Mouse (Mus musculus): ENCODE results near the gene Slc8b1.

Slc8b1 gene

DNA sequence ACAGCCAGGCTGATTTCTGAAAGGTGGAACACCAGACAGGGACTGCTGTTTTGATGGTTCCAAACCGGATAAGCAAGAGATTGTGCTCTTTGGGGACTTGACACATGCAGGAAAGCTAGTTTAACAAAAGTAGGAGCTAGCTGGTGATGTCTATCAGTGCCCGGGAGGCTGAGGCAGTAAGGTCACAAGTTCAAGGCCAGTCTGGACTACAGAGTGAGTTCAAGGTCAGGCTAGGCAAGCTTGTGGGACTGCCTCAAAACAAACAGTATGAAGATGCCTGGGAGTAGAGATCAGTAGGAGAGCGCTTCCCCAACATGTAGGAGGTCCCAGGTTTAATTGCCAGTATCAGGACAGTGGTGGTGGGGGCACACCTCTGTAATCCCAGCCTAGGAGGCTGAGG is 13.9 kb upstream of the Slc8b1 start:
- no peak for DNase-seq

- no peak for DNase-seq
Measured at GRCm38 (mm10) chr5:120499202-120499601, 11.8 kb upstream of the Slc8b1 start.

DNA sequence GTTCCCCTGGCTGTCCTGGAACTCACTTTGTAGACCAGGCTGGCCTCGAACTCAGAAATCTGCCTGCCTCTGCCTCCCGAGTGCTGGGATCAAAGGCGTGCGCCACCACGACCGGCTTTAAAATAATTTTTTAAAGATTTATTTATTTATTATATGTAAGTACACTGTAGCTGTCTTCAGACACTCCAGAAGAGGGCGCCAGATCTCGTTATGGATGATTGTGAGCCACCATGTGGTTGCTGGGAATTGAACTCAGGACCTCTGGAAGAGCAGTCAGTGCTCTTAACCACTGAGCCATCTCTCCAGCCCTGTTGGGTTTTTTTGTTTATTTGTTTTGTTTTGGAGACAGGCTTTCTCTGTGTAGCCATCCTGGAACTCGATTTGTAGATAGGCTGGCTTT is 10.4 kb upstream of the Slc8b1 start:
- DNase-seq = peak; percentile 46 to 51

- DNase-seq = no peak
Measured at GRCm38 (mm10) chr5:120502147-120502621, 8.8 kb upstream of the Slc8b1 start.

GRCm38 (mm10) chr5:120502675-120503143 is 8.3 kb upstream of the Slc8b1 start:
- no peak for DNase-seq

- DNase-seq = peak; percentile 82 to 83
Measured at GRCm38 (mm10) chr5:120503144-120503795, 7.7 kb upstream of the Slc8b1 start, which contains the start of gene Plbd2. Gene Plbd2 (minus strand): TSS chr5:120503625.

- peak; percentile 72 to 78 for DNase-seq
Measured at GRCm38 (mm10) chr5:120505368-120505767, 5.6 kb upstream of the Slc8b1 start.

GRCm38 (mm10) chr5:120505781-120506180 is 5.2 kb upstream of the Slc8b1 start:
- DNase-seq = no peak

DNA sequence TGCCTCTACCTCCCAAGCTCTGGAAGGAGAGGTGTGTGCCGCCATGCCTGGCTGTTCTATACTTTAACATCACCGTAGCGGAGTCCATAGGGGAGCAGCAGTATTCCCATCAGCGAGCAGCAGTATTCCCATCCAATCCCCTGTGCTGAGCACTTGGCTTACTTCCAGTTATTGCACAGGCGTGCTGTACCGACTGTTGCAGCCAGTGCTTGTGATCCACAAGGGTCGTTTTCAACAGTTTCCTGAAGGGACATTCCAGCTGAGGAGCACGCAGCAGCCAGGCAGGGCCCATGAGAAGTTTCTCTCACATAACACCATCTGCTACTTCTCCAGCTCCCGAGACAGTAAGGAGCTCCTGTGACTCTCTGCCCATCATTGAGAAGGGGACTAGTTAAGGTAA is 4.5 kb upstream of the Slc8b1 start:
- DNase-seq = no peak

GRCm38 (mm10) chr5:120507311-120507710 is 3.7 kb upstream of the Slc8b1 start:
- DNase-seq = no peak

DNA sequence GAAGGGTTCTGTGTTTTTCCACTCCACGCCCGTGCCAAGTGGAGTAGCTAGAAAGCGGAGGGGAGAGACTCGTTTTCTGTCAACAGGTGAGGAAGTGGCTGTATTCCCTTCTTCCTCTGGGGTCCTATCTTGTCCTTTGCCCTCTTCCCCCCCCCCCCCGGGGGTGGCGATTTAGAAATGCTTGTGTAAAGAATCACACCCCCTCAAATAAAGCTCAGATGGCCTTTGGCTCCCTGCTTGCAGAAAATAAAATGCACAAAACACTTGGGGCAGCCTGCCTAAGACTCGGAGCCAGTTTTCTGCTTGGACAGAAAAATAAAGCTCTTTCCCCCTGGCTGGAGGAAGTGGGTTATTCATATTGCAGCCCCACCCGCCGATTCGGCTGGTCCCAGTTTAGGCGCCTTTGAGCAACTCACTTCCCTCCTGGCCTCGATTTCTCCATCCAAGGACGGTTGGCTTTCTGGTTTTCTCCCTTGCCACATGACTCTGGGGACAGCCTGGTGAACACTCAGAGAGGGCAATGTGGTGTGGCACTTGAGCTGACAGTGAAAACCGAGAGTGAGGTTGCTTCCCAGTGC is 764 bp downstream of the Slc8b1 start:
- peak in 1 of 2 experiments; percentile 20 for DNase-seq

DNA sequence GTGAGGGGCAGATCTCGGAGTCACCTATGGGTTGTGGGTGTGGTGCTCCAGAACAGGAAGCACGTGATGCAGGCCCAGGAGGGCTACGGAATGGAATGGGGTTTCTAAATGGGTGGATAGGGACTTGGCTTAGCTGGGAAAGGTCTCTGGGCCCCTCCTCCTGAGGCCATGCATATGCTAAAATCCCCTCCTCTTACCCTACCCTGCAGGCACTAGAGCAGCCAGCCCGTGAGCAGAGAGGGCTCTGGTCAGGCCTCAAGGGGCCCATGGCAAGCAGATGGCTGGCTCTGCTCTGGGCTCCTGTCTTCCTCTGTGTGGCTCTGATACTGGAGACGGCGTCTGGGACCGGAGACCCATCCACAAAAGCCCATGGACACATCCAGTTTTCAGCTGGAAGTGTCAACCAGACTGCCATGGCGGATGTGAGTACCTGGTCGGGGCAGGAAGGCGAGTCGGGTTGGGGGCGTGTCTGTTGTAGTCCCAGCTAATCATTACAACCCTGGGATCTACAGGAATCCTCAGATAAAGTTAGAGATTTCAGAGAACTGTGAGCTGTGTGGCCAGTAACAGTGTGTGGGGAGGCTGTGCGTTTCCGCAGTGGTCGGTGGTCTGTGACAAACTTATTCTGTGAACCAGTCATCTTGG is 2.1 kb downstream of the Slc8b1 start:
- no peak for DNase-seq

DNA sequence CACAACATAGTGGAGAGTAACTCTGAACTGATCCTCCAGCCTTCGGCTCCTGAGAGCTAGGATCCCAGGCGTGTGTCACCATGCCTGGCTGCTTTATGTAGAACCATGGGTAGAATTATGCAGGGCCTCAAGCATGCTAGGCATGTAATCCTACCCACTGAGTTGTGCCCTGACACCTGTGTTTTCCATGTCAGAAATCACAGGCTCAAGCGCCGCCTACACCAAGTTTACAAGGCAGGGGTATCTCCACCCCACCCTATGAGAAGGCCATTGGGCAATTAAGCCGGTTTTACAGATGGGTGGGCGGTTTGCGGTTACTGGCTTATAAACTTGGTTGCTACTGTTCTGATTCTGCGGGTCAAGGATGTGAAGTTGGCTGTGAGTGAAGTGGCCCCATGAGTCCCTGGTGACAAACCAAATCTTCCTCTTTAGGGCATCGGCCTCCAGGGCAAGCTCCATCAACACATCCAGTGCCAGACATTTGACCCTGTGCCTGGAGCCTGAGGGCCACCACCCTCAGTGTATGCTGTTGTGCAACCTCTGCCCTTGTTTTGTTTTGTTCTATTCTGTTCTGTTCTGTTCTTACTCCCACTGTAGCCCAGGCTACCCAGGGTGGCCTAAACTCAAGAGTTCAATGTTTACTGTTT is 3.2 kb downstream of the Slc8b1 start:
- no peak for DNase-seq

DNA sequence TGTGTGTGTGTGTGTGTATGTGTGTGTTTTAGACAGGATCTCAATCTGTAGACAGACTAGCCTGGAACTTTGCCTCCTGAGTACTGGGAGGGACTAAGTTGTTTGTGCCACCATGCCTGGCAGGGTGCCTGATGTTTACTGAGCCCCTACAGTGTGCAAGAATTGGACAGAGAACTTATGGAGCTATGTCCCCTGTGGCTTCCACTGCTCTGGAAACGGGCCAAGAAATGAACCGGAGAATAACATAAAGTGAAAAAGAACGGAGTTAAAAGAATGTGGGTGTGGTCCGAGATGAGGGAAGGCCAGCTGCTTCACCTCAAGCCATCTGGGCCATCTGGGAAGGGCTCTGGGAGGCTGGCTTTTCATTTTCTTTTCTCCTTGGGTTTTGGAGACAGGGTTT is 3.8 kb downstream of the Slc8b1 start:
- DNase-seq = no peak

- DNase-seq = no peak
Measured at GRCm38 (mm10) chr5:120515451-120515850, 4.5 kb downstream of the Slc8b1 start.

GRCm38 (mm10) chr5:120516221-120516984 is 5.4 kb downstream of the Slc8b1 start:
- DNase-seq = no peak

DNA sequence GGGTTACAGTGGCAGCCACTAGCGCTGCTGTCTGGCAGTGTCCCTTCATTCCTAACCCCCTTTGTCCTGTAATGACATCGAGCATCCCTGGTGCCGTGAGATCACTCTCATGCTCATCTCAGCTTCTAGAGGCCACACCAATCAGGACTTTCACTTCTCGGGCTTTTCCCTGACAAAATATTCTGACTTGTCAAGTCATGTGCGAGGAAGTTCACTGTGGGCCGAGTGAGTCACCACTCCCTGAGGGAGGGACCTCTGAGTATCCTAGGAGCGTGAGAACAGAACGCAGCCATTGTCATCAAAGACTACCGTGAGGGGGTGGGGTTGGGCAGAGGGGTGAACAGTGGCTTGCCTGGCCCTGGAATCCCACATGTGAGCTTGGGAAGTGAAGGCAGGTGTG is 6.6 kb downstream of the Slc8b1 start:
- DNase-seq = no peak

DNA sequence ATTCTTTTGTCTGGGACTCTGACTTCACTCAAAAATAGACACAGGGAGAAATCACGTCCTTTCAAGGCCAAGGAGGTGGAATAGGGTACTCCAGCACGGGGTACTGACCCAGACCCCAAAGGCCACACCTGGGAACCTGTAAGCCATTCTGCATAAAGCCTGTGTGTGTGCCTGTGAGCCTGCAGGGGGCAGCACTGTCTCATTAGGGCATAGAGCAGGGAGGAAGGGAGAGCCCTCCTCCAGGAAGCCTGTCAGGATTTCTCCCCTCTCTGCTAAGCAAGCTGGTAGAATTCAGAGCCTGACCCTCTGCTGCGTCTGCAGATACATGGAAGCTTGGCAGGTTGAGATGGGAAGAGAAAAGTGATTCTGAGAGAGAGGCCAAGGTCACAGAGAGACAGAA is 11.7 kb downstream of the Slc8b1 start:
- peak; percentile 62 to 65 for DNase-seq

DNA sequence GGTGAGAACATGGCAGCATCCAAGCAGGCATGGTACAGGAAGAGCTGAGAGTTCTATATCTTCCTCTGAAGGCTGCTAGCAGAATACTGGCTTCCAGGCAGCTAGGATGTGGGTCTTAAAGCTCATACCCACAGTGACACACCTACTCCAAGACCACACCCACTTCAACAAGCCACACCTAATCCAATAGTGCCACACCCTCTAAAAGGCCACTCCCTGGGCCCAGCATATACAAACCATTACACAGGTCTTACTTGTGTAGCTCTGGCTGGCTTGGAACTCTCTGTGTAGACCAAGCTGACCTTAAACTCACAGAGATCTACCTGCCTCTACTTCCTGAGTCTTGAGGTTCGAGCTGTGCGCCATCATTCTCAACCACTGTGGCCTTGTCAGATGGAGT is 13.8 kb downstream of the Slc8b1 start:
- DNase-seq = no peak

DNA sequence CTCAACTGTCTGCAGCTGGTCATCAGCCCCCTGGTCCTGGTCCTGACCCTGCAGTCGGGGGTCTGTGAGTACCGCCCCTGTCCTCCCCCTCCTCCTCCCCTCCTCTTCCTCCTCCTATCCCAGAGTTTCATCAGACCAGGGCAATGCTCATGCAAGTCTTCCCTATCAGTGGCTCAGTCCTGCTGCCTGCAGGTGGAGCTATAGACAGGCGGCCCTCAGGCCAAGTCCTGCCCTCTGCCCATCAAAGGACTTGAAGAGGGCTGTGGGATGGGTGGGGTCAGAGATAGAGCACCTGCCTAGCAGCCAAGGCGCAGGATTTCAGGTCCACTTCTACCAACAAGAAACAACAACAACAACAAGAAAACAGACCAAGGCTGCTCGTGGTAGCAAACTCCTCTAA is 14.8 kb downstream of the Slc8b1 start:
- DNase-seq = no peak

DNA sequence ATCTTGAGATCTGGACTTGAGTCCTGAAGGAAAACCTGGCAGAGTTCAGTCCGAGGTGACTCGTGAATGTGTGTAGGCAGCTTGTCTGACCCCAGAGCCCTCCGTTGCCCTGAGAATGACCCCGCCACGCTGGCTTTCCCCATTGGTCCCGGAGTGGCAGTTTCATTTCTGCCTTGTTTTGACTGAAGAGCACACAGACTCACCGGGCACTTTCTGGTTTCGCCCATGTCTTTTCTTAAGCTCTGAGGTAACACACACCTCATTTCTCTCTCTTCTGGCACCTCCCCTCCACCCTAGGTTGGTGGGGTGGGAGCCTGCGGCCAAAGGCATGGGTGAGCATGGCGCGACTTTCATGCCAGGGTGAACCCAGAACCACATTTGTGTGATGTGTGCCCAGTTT is 15.3 kb downstream of the Slc8b1 start:
- peak; percentile 52 to 55 for DNase-seq

DNA sequence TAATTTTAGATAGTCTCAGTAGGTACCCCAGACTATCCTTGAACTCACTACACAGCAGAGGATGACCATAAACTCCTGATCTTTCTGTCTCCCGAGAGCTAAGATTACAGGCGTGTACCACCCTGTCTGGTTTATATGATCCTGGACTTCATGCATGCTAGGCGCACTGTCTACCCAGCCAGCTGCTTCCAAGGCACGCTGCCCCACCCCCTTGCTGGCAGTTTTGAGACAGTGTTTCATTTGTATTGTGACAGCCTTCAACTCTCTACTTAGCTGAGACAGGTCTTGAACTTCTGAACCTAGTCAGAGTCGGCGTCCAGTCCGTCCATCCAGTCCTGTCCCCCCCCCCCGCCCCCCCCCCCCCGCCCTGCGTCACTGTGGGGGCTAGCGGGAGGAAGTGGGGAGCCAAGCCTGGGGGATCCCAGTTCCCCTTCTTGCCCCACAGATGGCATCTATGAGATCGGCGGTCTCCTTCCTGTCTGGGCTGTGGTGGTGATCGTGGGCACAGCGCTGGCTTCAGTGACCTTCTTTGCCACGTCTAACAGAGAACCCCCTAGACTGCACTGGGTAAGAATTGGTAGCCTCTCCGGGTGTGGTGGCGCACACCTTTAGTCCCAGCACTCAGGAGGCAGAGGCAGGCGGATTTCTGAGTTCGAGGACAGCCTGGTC is 16.5 kb downstream of the Slc8b1 start:
- DNase-seq = peak; percentile 40 to 52
